Mouse (Mus musculus): ENCODE results near the gene Cnp. TPM values are rescaled to one million over a fixed set of nuclear protein-coding genes. Genes with fewer than 3 reads are reported as not detected.
"Not testable (repeated sequence)": the region's sequence is repeated elsewhere in the genome, so short reads cannot be mapped to it uniquely, and the experiment has no call there.

Cnp gene
- polyA plus RNA-seq, 1 experiment from 2014 or later, result 22.0 TPM

DNA sequence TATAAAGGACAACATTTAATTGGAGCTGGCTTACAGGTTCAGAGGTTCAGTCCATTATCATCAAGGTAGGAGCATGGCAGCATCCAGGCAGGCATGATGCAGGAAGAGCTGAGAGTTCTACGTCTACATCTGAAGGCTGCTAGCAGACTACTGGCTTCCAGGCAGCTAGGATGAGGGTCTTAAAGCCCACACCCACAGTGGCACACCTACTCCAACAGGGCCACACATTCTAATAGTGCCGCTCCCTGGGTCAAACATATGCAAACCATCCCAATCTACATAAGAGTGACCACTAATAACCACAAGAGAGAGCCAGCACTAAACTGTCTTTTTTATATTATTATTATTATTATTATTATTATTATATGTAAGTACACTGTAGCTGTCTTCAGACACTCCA, 40.3 kb upstream of the Cnp start:
- 65% methylated on average over 2 of the region's 2 CpGs for WGBS
- H3K36me3 ChIP-seq (ENCODE audit: control insufficient read depth, insufficient read depth, low read length); H3K27ac ChIP-seq (ENCODE audit: low read depth, low read length); ATAC-seq; H3K27me3 ChIP-seq (replicated peaks; ENCODE audit: control insufficient read depth, insufficient read depth, low read length); H3K9me3 ChIP-seq (replicated peaks; ENCODE audit: control insufficient read depth, low read length); H3K4me3 ChIP-seq (ENCODE audit: low read depth, low read length); DNase-seq (ENCODE audit: low spot score); H3K4me2 ChIP-seq (ENCODE audit: low read length); H3K4me1 ChIP-seq (ENCODE audit: control insufficient read depth, insufficient read depth, low read length); H3K9ac ChIP-seq (ENCODE audit: low read length): not testable (repeated sequence)

DNA sequence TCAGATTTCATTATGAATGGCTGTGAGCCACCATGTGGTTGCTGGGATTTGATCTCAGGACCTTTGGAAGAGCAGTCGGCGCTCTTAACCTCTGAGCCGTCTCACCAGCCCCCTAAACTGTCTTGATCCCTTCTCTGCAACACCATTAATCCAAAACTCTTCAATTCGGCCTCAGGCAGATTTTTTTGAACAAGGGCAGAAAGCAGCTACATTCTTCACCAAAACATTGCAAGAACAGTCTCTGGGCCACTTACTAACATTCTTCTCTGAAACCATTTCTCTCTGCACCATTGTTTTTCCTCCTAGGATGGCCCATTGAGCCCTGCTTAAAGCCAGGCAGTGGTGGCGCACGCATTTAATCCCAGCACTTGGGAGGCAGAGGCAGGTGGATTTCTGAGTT, 39.9 kb upstream of the Cnp start:
- ATAC-seq; H3K9ac ChIP-seq (ENCODE audit: low read length); H3K27me3 ChIP-seq (replicated peaks; ENCODE audit: control insufficient read depth, insufficient read depth, low read length); H3K27ac ChIP-seq (ENCODE audit: low read depth, low read length); H3K36me3 ChIP-seq (ENCODE audit: control insufficient read depth, insufficient read depth, low read length); H3K4me1 ChIP-seq (ENCODE audit: control insufficient read depth, insufficient read depth, low read length); H3K4me2 ChIP-seq (ENCODE audit: low read length); H3K9me3 ChIP-seq (replicated peaks; ENCODE audit: control insufficient read depth, low read length); DNase-seq (ENCODE audit: low spot score); H3K4me3 ChIP-seq (ENCODE audit: low read depth, low read length): not testable (repeated sequence)
- WGBS, result 82% methylated on average over 6 of the region's 6 CpGs

GRCm38 (mm10) chr11:100535996-100536395, 38.7 kb upstream of the Cnp start:
- Histone ChIP-seq H3K4me1 (ENCODE audit: control insufficient read depth, insufficient read depth, low read length) (no peaks in the 10 kb centered on the region), H3K9me3 (replicated peaks; ENCODE audit: control insufficient read depth, low read length) (no peaks in the 10 kb centered on the region), H3K9ac (ENCODE audit: low read length) (no peak overlapping the region), H3K4me3 (ENCODE audit: low read depth, low read length) (no peak overlapping the region), H3K4me2 (ENCODE audit: low read length) (no peak overlapping the region), H3K36me3 (ENCODE audit: control insufficient read depth, insufficient read depth, low read length) (no peaks in the 10 kb centered on the region), H3K27me3 (replicated peaks; ENCODE audit: control insufficient read depth, insufficient read depth, low read length) (no peaks in the 10 kb centered on the region), H3K27ac (ENCODE audit: low read depth, low read length) (no peak overlapping the region)
- 90% methylated on average over 1 of the region's 1 CpGs for WGBS
- DNase-seq (ENCODE audit: low spot score) (no peak), ATAC-seq (no peak)

- no peak for ATAC-seq
- no peak for DNase-seq (ENCODE audit: low spot score)
Measured at GRCm38 (mm10) chr11:100536466-100536865, 38.2 kb upstream of the Cnp start.

GRCm38 (mm10) chr11:100540966-100541365, 33.7 kb upstream of the Cnp start:
- ATAC-seq (no peak), DNase-seq (ENCODE audit: low spot score) (no peak)
- H3K36me3 ChIP-seq (ENCODE audit: control insufficient read depth, insufficient read depth, low read length), result no peaks in the 10 kb centered on the region
- no peaks in the 10 kb centered on the region for H3K9me3 ChIP-seq (replicated peaks; ENCODE audit: control insufficient read depth, low read length)
- no peaks in the 10 kb centered on the region for H3K27me3 ChIP-seq (replicated peaks; ENCODE audit: control insufficient read depth, insufficient read depth, low read length)
- H3K27ac ChIP-seq (ENCODE audit: low read depth, low read length), result no peak overlapping the region
- H3K4me1 ChIP-seq (ENCODE audit: control insufficient read depth, insufficient read depth, low read length), result peaks cover 6% of the 10 kb centered on the region
- WGBS, result 72% methylated on average over 6 of the region's 6 CpGs
- H3K4me2 ChIP-seq (ENCODE audit: low read length), result no peak overlapping the region
- no peak overlapping the region for H3K4me3 ChIP-seq (ENCODE audit: low read depth, low read length)
- no peak overlapping the region for H3K9ac ChIP-seq (ENCODE audit: low read length)

More at GRCm38 (mm10) chr11:100536466-100536865, 38.2 kb upstream of the Cnp start:
- no peak overlapping the region for H3K27ac ChIP-seq (ENCODE audit: low read depth, low read length)
- H3K27me3 ChIP-seq (replicated peaks; ENCODE audit: control insufficient read depth, insufficient read depth, low read length), result no peaks in the 10 kb centered on the region
- no peaks in the 10 kb centered on the region for H3K36me3 ChIP-seq (ENCODE audit: control insufficient read depth, insufficient read depth, low read length)
- H3K4me2 ChIP-seq (ENCODE audit: low read length), result no peak overlapping the region
- no peaks in the 10 kb centered on the region for H3K4me1 ChIP-seq (ENCODE audit: control insufficient read depth, insufficient read depth, low read length)
- no peak overlapping the region for H3K4me3 ChIP-seq (ENCODE audit: low read depth, low read length)
- H3K9ac ChIP-seq (ENCODE audit: low read length), result no peak overlapping the region
- H3K9me3 ChIP-seq (replicated peaks; ENCODE audit: control insufficient read depth, low read length), result no peaks in the 10 kb centered on the region

DNA sequence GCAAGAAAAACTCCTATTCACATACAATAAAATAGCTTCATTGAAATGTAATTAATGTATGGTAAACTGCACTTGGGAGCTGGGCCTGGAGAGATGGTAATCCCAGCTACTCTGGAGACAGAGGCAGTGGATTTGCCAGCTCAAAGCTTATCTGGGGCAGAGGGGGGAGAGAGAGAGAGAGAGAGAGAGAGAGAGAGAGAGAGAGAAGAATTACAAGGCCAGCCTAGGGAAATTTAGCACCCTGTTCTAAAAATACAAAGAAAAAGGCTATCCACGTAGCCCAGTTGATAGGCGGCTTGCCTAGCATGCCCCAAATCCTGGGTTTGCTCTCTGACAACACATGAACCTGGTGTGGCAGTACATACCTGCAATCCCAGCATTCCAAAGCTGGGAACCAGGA, 33.1 kb upstream of the Cnp start:
- H3K36me3 ChIP-seq (ENCODE audit: control insufficient read depth, insufficient read depth, low read length), result no peaks in the 10 kb centered on the region
- WGBS, result 94% methylated on average over 2 of the region's 2 CpGs
- H3K4me2 ChIP-seq (ENCODE audit: low read length), result no peak overlapping the region
- H3K4me1 ChIP-seq (ENCODE audit: control insufficient read depth, insufficient read depth, low read length), result peaks cover 6% of the 10 kb centered on the region
- no peaks in the 10 kb centered on the region for H3K9me3 ChIP-seq (replicated peaks; ENCODE audit: control insufficient read depth, low read length)
- no peak for DNase-seq (ENCODE audit: low spot score)
- H3K27me3 ChIP-seq (replicated peaks; ENCODE audit: control insufficient read depth, insufficient read depth, low read length), result no peaks in the 10 kb centered on the region
- H3K9ac ChIP-seq (ENCODE audit: low read length), result no peak overlapping the region
- no peak overlapping the region for H3K27ac ChIP-seq (ENCODE audit: low read depth, low read length)
- no peak for ATAC-seq
- H3K4me3 ChIP-seq (ENCODE audit: low read depth, low read length), result no peak overlapping the region

GRCm38 (mm10) chr11:100544832-100545745, 29.6 kb upstream of the Cnp start, which contains the start of gene Ttc25:
Ttc25 (plus strand) TSS chr11:100545607.
- H3K4me3 ChIP-seq (ENCODE audit: low read depth, low read length), result peak within 1 kb of the TSS; percentile 40
- no peaks in the 10 kb centered on the region for H3K27me3 ChIP-seq (replicated peaks; ENCODE audit: control insufficient read depth, insufficient read depth, low read length)
- peak; percentile 93 for DNase-seq (ENCODE audit: low spot score)
- no peaks in the 10 kb centered on the region for H3K36me3 ChIP-seq (ENCODE audit: control insufficient read depth, insufficient read depth, low read length)
- peak within 1 kb of the TSS; percentile 63 for H3K27ac ChIP-seq (ENCODE audit: low read depth, low read length)
- peaks cover 6% of the 10 kb centered on the region for H3K4me1 ChIP-seq (ENCODE audit: control insufficient read depth, insufficient read depth, low read length)
- WGBS, result 2% methylated on average over 28 of the region's 28 CpGs
- H3K9ac ChIP-seq (ENCODE audit: low read length), result peak within 1 kb of the TSS; percentile 67
- peak within 1 kb of the TSS; percentile 77 for H3K4me2 ChIP-seq (ENCODE audit: low read length)
- peak; percentile 98 for ATAC-seq
- no peaks in the 10 kb centered on the region for H3K9me3 ChIP-seq (replicated peaks; ENCODE audit: control insufficient read depth, low read length)

- ATAC-seq (peak; percentile 53), DNase-seq (ENCODE audit: low spot score) (no peak)
- H3K36me3 ChIP-seq (ENCODE audit: control insufficient read depth, insufficient read depth, low read length), result no peaks in the 10 kb centered on the region
- H3K9ac ChIP-seq (ENCODE audit: low read length), result peak overlapping the region; percentile 67
- peak overlapping the region; percentile 40 for H3K4me3 ChIP-seq (ENCODE audit: low read depth, low read length)
- H3K4me2 ChIP-seq (ENCODE audit: low read length), result peak overlapping the region; percentile 77
- WGBS, result 27% methylated on average over 7 of the region's 7 CpGs
- no peaks in the 10 kb centered on the region for H3K27me3 ChIP-seq (replicated peaks; ENCODE audit: control insufficient read depth, insufficient read depth, low read length)
- no peak overlapping the region for H3K27ac ChIP-seq (ENCODE audit: low read depth, low read length)
- H3K9me3 ChIP-seq (replicated peaks; ENCODE audit: control insufficient read depth, low read length), result no peaks in the 10 kb centered on the region
- peaks cover 6% of the 10 kb centered on the region for H3K4me1 ChIP-seq (ENCODE audit: control insufficient read depth, insufficient read depth, low read length)
Measured at GRCm38 (mm10) chr11:100545746-100546085, 29.0 kb upstream of the Cnp start.

- Histone ChIP-seq H3K9ac (ENCODE audit: low read length) (no peak overlapping the region), H3K36me3 (ENCODE audit: control insufficient read depth, insufficient read depth, low read length) (no peaks in the 10 kb centered on the region), H3K27me3 (replicated peaks; ENCODE audit: control insufficient read depth, insufficient read depth, low read length) (no peaks in the 10 kb centered on the region), H3K9me3 (replicated peaks; ENCODE audit: control insufficient read depth, low read length) (no peaks in the 10 kb centered on the region), H3K4me1 (ENCODE audit: control insufficient read depth, insufficient read depth, low read length) (peaks cover 6% of the 10 kb centered on the region), H3K27ac (ENCODE audit: low read depth, low read length) (no peak overlapping the region), H3K4me2 (ENCODE audit: low read length) (no peak overlapping the region), H3K4me3 (ENCODE audit: low read depth, low read length) (no peak overlapping the region)
- ATAC-seq (no peak), DNase-seq (ENCODE audit: low spot score) (no peak)
- WGBS, result 87% methylated on average over 6 of the region's 6 CpGs
Measured at GRCm38 (mm10) chr11:100546955-100547354, 27.7 kb upstream of the Cnp start.
